10 mouse cellular contexts compared by ENCODE assay signal in the genomic region with DNA sequence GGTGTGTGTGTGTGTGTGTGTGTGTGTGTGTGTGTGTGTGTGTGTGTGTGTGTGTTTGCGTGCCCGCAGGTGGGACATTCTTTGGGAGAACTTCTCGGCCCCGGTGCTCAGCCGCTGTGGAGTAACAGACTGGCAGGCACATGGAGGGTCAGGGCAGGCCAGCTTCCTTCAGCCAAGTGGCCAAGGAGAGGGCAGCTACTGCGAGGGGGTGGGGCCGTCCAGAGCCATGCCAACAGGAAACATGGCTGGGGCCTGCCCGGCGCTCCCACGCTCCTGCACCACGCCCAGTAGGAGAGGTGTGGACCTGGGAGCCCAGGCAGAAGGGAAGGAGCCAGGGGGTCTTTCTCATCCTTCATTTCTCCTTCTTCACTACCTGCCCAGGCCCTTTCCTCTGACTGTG. TPM values are rescaled to one million over a fixed set of nuclear protein-coding genes. Genes with fewer than 3 reads are reported as not detected.
DNase-seq lines count a peak whose midpoint lies in the region; ATAC-seq lines count a peak whose summit lies in the region.
"Had no signal": no experiment of that assay in that cellular context is flagged by ENCODE, and none has a peak within 500 bp of the region (broad histone marks: within the 10 kb centered on the region; RNA-seq: fewer than 3 reads in every experiment).

No protein-coding gene starts in this region.

- H3K36me3 ChIP-seq in liver, embryonic 16.5 days (ENCODE audit: control insufficient read depth, insufficient read depth) = peaks cover 14% of the 10 kb centered on the region

- no peaks in the 10 kb centered on the region for H3K27me3 ChIP-seq in liver, embryonic 16.5 days (ENCODE audit: control insufficient read depth, insufficient read depth, low read depth, low read length)

- H3K4me3 ChIP-seq in liver, embryonic 16.5 days (ENCODE audit: low read depth, low read length) = peak overlapping the region; percentile 89

- H3K4me2 ChIP-seq in liver, embryonic 16.5 days (ENCODE audit: low read depth, low read length) = peak overlapping the region; percentile 95

- 9% methylated on average over 11 of the region's 11 CpGs for WGBS in liver, embryonic 16.5 days (ENCODE audit: insufficient replicate concordance)

- ATAC-seq in erythroblast, adult 5-6 weeks (replicated peaks; ENCODE audit: low FRiP score, poor library complexity, severe bottlenecking) = peak; percentile 35
- ATAC-seq in liver, embryonic 16.5 days (ENCODE audit: low read depth) = peak; percentile 43
- ATAC-seq in megakaryocyte progenitor cell, adult 5-6 weeks (replicated peaks; ENCODE audit: poor library complexity) = no peak

- peaks cover 63% of the 10 kb centered on the region for H3K4me1 ChIP-seq in liver, embryonic 16.5 days (ENCODE audit: control insufficient read depth, low read depth, low read length)

- H3K9me3 ChIP-seq in liver, embryonic 16.5 days (replicated peaks; ENCODE audit: control insufficient read depth, low read length) = no peaks in the 10 kb centered on the region

- DNase-seq in kidney, postnatal 4 days = peak; percentile 32 to 53
- no peak for DNase-seq in kidney, adult 18-20 months
- peak; percentile 58 to 62 for DNase-seq in spleen, postnatal 14 days (ENCODE audit: low spot score in 2 of 2)
- no peak for DNase-seq in c-Kit-positive CD71-positive TER-119-positive erythroid progenitor cells, embryonic 14.5 days (ENCODE audit: low spot score)
- no peak for DNase-seq in T-cell, adult 2 months (ENCODE audit: low spot score)

- H3K27ac ChIP-seq in liver, embryonic 16.5 days (ENCODE audit: low read length) = peak overlapping the region; percentile 100

- peak overlapping the region; percentile 96 for H3K9ac ChIP-seq in liver, embryonic 16.5 days (ENCODE audit: low read depth, low read length)

RNA-seq across cellular contexts. Expression of gene Kcnn4, which starts 2.2 kb away (rescaled TPM):
- total RNA-seq in erythroblast, adult 5-6 weeks (2015; ENCODE audit: low replicate concordance) = 102 and 125 TPM in 2 replicates
- 244 and 272 TPM in 2 replicates for total RNA-seq in erythroblast, adult 5-6 weeks (2017; ENCODE audit: low replicate concordance)
- 91.9 and 93.4 TPM in 2 replicates for polyA plus RNA-seq in liver, embryonic 16.5 days (2015; fragmentation: Nextera tagmentation; extraction: Ambion mirVana)
- 20.5 and 28.0 TPM in 2 replicates for total RNA-seq in megakaryocyte progenitor cell, adult 5-6 weeks (2015)
- total RNA-seq in megakaryocyte progenitor cell, adult 5-6 weeks (2017) = 48.6 and 57.7 TPM in 2 replicates

RNA-seq across cellular contexts. Expression of gene Lypd5, which starts 23.3 kb away (rescaled TPM):
- total RNA-seq in erythroblast, adult 5-6 weeks (2015; ENCODE audit: low replicate concordance) = not detected in 2 replicates
- not detected in 2 replicates for total RNA-seq in erythroblast, adult 5-6 weeks (2017; ENCODE audit: low replicate concordance)
- not detected in 2 replicates for polyA plus RNA-seq in liver, embryonic 16.5 days (2015; fragmentation: Nextera tagmentation; extraction: Ambion mirVana)
- total RNA-seq in megakaryocyte progenitor cell, adult 5-6 weeks (2015) = not detected in 2 replicates
- not detected in 2 replicates for total RNA-seq in megakaryocyte progenitor cell, adult 5-6 weeks (2017)
- total RNA-seq: common myeloid progenitor, adult 5-6 weeks; gastrocnemius, adult 18-20 months had no signal

RNA-seq across cellular contexts. Expression of gene Smg9, which starts 27.1 kb away (rescaled TPM):
- 9.6 and 11.1 TPM in 2 replicates for total RNA-seq in erythroblast, adult 5-6 weeks (2015; ENCODE audit: low replicate concordance)
- 13.3 and 16.0 TPM in 2 replicates for total RNA-seq in erythroblast, adult 5-6 weeks (2017; ENCODE audit: low replicate concordance)
- 12.8 and 14.3 TPM in 2 replicates for polyA plus RNA-seq in liver, embryonic 16.5 days (2015; fragmentation: Nextera tagmentation; extraction: Ambion mirVana)
- total RNA-seq in megakaryocyte progenitor cell, adult 5-6 weeks (2015) = 10.8 and 18.1 TPM in 2 replicates
- 16.0 and 20.8 TPM in 2 replicates for total RNA-seq in megakaryocyte progenitor cell, adult 5-6 weeks (2017)

RNA-seq across cellular contexts. Expression of gene Tescl, which starts 38.6 kb away (rescaled TPM):
- not detected in 2 replicates for total RNA-seq in erythroblast, adult 5-6 weeks (2015; ENCODE audit: low replicate concordance)
- total RNA-seq in erythroblast, adult 5-6 weeks (2017; ENCODE audit: low replicate concordance) = not detected in 2 replicates
- not detected in 2 replicates for polyA plus RNA-seq in liver, embryonic 16.5 days (2015; fragmentation: Nextera tagmentation; extraction: Ambion mirVana)
- total RNA-seq in megakaryocyte progenitor cell, adult 5-6 weeks (2015) = not detected in 2 replicates
- total RNA-seq in megakaryocyte progenitor cell, adult 5-6 weeks (2017) = not detected in 2 replicates
- total RNA-seq: common myeloid progenitor, adult 5-6 weeks; gastrocnemius, adult 18-20 months had no signal

RNA-seq across cellular contexts. Expression of gene Zfp94, which starts 55.8 kb away (rescaled TPM):
- 1.0 TPM in 1 of 2 replicates, not detected in the other for total RNA-seq in erythroblast, adult 5-6 weeks (2015; ENCODE audit: low replicate concordance)
- 0.34 and 1.3 TPM in 2 replicates for total RNA-seq in erythroblast, adult 5-6 weeks (2017; ENCODE audit: low replicate concordance)
- polyA plus RNA-seq in liver, embryonic 16.5 days (2015; fragmentation: Nextera tagmentation; extraction: Ambion mirVana) = 1.8 and 2.3 TPM in 2 replicates
- 2.5 and 3.6 TPM in 2 replicates for total RNA-seq in megakaryocyte progenitor cell, adult 5-6 weeks (2015)
- total RNA-seq in megakaryocyte progenitor cell, adult 5-6 weeks (2017) = 2.7 and 5.0 TPM in 2 replicates

Comparison
In these comparisons a context has a peak if more than half of its experiments do, and no peak if none do; other contexts are left out.
1. DNase-seq: peak in kidney, postnatal 4 days (2 of 2) and spleen, postnatal 14 days (2 of 2); none in kidney, adult 18-20 months (single experiment), c-Kit-positive CD71-positive TER-119-positive erythroid progenitor cells, embryonic 14.5 days (single experiment) and T-cell, adult 2 months (single experiment).